Mouse (Mus musculus): ENCODE results near the gene Frrs1l. TPM values are rescaled to one million over a fixed set of nuclear protein-coding genes. Genes with fewer than 3 reads are reported as not detected.

The Frrs1l gene
- polyA plus RNA-seq, 1 experiment = 0.16 TPM

DNA sequence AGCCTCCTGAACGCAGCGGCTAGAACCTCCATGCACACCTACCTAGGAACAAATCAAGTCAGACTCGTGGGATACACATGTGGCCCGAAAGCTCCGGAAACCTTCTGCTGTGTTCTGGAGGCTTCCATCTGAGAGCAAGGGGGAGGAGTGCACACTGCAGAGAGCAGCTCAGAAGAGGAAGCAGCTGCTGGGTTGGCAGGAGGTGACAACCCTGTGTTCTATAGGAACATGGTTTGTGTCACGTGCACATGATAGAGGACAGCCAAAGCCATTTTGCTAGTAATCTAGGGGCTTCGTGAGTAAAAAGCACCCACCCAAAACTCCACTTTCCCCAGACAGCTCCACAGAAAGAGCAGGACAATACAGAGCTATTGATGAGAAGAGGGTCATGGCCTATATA, 3.1 kb upstream of the Frrs1l start:
- no peaks in the 10 kb centered on the region for H3K4me1 ChIP-seq (ENCODE audit: control insufficient read depth, insufficient read depth, low read length)
- TF ChIP-seq POLR2A (IDR thresholded peaks at IDR 0.05; ENCODE audit: low read depth, low read length) (no peak), CTCF (IDR thresholded peaks at IDR 0.05; ENCODE audit: borderline replicate concordance, insufficient read depth, low read length) (no peak)
- H3K27ac ChIP-seq (ENCODE audit: insufficient read depth, low read length) = no peak overlapping the region
- H3K4me3 ChIP-seq (ENCODE audit: insufficient read depth, low read length) = no peak overlapping the region

DNA sequence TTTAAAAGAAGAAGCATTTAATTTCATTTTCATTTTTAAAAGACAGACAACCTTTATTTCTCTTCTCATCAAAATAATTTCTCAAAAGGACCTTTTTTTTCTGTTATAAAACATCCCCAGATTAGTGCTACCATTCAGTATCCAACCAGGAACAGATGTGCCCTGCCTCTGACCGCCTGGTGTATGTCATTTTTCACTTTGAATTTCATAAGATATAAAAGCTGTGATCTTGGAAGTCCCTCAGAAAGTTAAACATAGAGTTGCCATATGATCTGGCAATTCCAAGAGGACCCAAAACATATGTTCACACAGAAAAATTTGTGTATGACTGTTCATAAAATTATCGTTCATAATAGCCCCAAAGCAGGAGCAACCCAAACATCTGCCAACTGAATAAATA, 1.8 kb upstream of the Frrs1l start:
- Histone ChIP-seq H3K27ac (ENCODE audit: insufficient read depth, low read length) (no peak overlapping the region), H3K4me3 (ENCODE audit: insufficient read depth, low read length) (no peak overlapping the region), H3K4me1 (ENCODE audit: control insufficient read depth, insufficient read depth, low read length) (no peaks in the 10 kb centered on the region)
- TF ChIP-seq POLR2A (IDR thresholded peaks at IDR 0.05; ENCODE audit: low read depth, low read length) (no peak), CTCF (IDR thresholded peaks at IDR 0.05; ENCODE audit: borderline replicate concordance, insufficient read depth, low read length) (no peak)

DNA sequence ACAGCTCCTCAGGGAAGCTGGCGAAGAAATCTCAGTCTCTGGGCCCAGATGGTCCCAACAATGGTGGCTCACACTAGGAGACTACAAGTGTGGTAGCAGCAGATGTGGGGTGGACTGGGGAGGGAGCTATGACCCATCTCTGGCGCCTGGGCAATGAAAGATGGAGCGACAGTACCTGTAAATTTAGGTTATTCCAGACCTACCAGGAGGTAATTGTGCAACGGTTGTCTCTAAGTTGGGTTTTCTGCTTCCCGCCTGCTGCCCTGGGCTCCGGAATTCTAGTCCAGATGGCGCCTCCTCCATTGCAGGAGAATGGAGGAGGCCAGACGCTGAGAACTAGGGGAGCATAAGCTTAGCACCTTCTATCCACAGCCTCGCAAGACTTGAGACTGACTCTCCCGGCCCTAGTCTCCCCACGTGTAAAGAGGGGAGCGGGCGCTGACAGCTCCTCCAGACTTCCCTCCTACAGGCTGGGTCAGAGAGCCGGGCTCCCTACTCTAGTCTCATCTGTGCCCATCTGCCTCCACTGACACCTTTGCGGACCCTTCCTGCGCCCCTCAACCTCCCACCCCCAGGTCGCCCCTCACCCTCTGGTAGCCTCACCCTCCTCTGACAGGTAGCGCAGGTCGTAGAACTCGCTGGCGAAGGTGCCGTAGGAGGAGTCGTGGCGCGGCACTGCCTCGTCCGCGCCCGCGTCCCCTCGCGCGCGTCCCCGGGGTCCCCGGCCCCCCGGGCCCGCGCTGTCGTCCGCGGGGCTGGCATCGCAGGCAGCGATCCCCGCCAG, 568 bp downstream of the Frrs1l start:
- peak overlapping the region; percentile 34 for H3K4me3 ChIP-seq (ENCODE audit: insufficient read depth, low read length)
- H3K27ac ChIP-seq (ENCODE audit: insufficient read depth, low read length) = no peak overlapping the region
- no peak for TF ChIP-seq CTCF (IDR thresholded peaks at IDR 0.05; ENCODE audit: borderline replicate concordance, insufficient read depth, low read length)
- no peak for TF ChIP-seq POLR2A (IDR thresholded peaks at IDR 0.05; ENCODE audit: low read depth, low read length)
- no peaks in the 10 kb centered on the region for H3K4me1 ChIP-seq (ENCODE audit: control insufficient read depth, insufficient read depth, low read length)

DNA sequence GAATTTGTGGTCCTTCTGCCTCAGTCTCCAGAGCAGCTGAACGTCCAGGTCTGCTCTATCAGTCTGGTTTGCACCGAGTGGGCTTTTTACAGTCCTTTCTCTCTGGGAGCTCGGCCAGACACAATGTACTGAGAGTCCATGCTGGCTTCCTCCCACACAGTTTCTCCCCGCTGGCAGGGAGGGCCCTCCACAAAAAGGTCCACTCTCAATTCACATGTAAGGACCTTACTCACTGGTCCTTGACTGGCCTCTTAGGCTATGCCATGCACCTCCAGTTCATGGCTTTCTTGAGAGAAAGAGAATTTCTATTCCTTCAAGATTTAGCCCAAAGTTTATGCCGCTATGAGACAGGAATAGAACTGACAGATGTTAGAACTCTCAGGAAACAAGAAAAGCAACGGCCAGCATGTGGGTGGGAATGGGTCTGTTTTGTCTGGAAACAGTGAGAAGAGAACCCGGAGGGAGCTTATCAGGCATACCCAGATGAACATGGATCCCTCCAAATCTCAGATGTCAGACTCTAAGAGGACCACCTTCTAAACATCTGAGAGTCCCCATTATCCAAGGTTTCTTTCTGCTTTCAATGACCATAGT, 24.5 kb downstream of the Frrs1l start:
- Histone ChIP-seq H3K4me1 (ENCODE audit: control insufficient read depth, insufficient read depth, low read length) (no peaks in the 10 kb centered on the region), H3K27ac (ENCODE audit: insufficient read depth, low read length) (no peak overlapping the region), H3K4me3 (ENCODE audit: insufficient read depth, low read length) (no peak overlapping the region)
- TF ChIP-seq CTCF (IDR thresholded peaks at IDR 0.05; ENCODE audit: borderline replicate concordance, insufficient read depth, low read length) = no peak

DNA sequence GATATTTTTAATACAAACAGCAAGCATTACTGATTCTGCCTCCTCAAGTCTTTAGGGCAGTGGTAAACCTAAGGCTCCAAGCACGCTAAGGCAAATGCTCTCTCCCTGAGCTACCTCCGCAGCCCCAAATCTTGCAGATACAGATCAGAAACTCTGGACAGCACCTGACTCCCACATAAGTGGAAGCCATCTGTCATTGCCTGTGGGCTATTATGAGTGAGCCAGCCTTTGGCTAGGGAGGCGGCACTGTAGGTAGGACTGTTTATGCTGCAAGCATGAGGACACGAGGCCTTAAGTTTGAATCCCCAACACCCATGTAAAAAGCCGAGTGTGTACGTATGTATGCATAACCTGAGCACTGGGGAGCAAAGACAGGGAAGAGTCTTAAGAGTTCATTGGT, 26.5 kb downstream of the Frrs1l start:
- Histone ChIP-seq H3K27ac (ENCODE audit: insufficient read depth, low read length) (no peak overlapping the region), H3K4me3 (ENCODE audit: insufficient read depth, low read length) (no peak overlapping the region), H3K4me1 (ENCODE audit: control insufficient read depth, insufficient read depth, low read length) (no peaks in the 10 kb centered on the region)
- TF ChIP-seq POLR2A (IDR thresholded peaks at IDR 0.05; ENCODE audit: low read depth, low read length) (no peak), CTCF (IDR thresholded peaks at IDR 0.05; ENCODE audit: borderline replicate concordance, insufficient read depth, low read length) (no peak)

DNA sequence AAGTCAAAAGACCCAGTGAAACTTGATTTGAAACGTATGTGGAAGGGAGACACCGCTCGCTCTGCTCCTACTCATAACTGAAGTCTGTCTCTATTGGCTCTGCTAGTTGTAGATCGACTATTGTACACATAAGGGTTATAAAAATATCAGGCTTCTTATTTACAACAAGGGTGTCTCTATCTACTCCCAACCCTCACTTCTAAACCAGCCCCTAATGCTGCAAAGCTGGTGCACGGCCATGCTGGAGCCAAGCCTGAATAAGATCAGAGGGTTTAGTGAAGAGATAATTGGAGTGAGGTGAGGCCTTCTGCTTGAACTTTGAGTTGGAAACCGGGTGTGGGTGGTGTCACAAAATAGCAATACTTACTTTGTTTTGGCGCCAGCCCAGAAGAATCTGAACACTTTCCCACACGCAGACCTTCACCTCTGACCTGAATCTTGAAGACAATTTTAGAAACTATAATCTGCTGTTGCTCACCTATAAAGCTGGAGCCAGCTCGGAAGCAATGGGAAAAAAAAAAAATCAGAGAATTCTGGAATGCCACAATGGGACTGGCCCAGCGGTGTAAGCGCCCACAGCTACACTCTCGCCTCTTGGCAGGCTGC, 28.8 kb downstream of the Frrs1l start:
- no peak overlapping the region for H3K4me3 ChIP-seq (ENCODE audit: insufficient read depth, low read length)
- TF ChIP-seq POLR2A (IDR thresholded peaks at IDR 0.05; ENCODE audit: low read depth, low read length) = no peak
- no peak for TF ChIP-seq CTCF (IDR thresholded peaks at IDR 0.05; ENCODE audit: borderline replicate concordance, insufficient read depth, low read length)
- no peaks in the 10 kb centered on the region for H3K4me1 ChIP-seq (ENCODE audit: control insufficient read depth, insufficient read depth, low read length)
- no peak overlapping the region for H3K27ac ChIP-seq (ENCODE audit: insufficient read depth, low read length)

DNA sequence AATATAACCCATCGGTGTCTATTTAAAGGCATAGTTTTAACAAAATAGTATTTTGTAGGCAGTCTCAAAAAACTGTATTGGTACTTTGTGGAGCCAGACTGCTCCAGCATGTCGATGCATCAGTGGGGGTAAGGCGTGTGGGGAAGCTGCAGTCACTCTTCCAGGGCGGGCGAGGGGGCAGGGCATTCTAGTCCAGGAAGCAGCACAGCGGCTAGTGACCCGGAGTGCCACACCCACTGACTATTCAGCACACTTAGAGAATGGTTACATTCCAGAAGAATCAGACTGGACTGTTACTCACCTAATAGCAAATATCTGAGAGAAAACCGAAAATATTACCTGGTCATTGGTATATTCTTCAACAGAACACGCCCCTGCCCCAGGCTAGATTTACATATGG, 32.7 kb downstream of the Frrs1l start:
- TF ChIP-seq POLR2A (IDR thresholded peaks at IDR 0.05; ENCODE audit: low read depth, low read length) = no peak
- no peak for TF ChIP-seq CTCF (IDR thresholded peaks at IDR 0.05; ENCODE audit: borderline replicate concordance, insufficient read depth, low read length)
- Histone ChIP-seq H3K4me3 (ENCODE audit: insufficient read depth, low read length) (no peak overlapping the region), H3K27ac (ENCODE audit: insufficient read depth, low read length) (no peak overlapping the region), H3K4me1 (ENCODE audit: control insufficient read depth, insufficient read depth, low read length) (no peaks in the 10 kb centered on the region)

DNA sequence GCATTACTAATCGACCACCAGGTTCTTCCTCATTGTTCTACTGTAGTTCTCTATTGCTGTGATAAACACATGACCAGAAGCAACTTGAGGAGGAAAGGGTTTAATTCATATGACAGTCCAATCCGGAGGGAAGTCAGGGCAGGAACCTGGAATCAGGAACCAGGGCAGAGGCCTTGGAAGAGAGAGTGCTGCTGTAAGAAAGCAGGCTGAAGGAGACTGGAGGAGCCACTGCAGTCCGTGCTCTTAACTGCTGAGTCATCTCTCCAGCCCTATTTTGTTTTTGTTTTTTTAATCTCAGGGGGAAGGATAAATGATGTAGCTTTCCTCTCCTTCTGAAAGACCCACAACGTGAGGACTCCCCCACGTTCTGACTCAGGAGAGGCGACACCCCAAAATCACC, 37.0 kb downstream of the Frrs1l start:
- H3K4me3 ChIP-seq (ENCODE audit: insufficient read depth, low read length) = no peak overlapping the region
- H3K4me1 ChIP-seq (ENCODE audit: control insufficient read depth, insufficient read depth, low read length) = no peaks in the 10 kb centered on the region
- H3K27ac ChIP-seq (ENCODE audit: insufficient read depth, low read length) = no peak overlapping the region
- no peak for TF ChIP-seq CTCF (IDR thresholded peaks at IDR 0.05; ENCODE audit: borderline replicate concordance, insufficient read depth, low read length)
- no peak for TF ChIP-seq POLR2A (IDR thresholded peaks at IDR 0.05; ENCODE audit: low read depth, low read length)

DNA sequence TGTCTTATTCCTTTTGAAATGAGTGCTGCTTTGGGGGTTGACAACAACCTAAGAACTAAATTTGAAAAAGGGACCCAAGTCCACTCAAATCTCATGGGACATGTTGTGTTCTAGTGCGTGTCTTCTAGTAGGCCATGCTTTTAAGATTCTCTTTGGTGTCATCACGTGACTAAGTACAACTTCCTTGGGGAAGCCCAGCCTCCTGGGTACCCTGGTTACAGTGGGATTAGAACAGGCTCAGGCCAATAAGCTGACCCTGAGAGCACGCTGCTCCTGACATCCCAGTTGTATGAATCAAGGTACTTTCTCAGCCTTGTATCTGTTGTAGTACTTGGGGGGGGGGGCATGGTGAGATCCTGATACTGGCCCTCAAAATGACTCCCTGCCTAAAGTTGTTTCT, 38.5 kb downstream of the Frrs1l start:
- H3K4me1 ChIP-seq (ENCODE audit: control insufficient read depth, insufficient read depth, low read length) = no peaks in the 10 kb centered on the region
- H3K27ac ChIP-seq (ENCODE audit: insufficient read depth, low read length) = no peak overlapping the region
- H3K4me3 ChIP-seq (ENCODE audit: insufficient read depth, low read length) = no peak overlapping the region
- no peak for TF ChIP-seq POLR2A (IDR thresholded peaks at IDR 0.05; ENCODE audit: low read depth, low read length)
- no peak for TF ChIP-seq CTCF (IDR thresholded peaks at IDR 0.05; ENCODE audit: borderline replicate concordance, insufficient read depth, low read length)

DNA sequence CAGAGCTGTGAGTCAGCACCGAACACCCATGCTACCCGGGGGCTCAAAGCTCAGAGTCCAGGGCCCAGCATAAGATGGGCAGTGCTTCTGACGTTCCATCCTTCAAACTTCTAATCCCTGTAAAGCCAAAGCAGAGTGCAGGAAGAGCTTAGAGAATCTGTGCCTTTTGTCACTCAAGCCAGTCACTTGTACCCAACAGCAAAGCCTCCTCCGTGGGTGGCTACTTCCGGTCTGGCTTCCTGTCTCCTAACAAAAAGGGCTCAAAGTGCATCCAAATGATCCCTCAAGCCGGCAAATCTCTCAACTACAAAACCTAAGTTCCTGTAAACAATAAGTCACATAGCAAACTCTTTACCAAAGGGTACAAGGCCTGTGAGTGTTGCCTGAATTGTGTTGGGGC, 40.7 kb downstream of the Frrs1l start:
- TF ChIP-seq CTCF (IDR thresholded peaks at IDR 0.05; ENCODE audit: borderline replicate concordance, insufficient read depth, low read length) (no peak), POLR2A (IDR thresholded peaks at IDR 0.05; ENCODE audit: low read depth, low read length) (no peak)
- Histone ChIP-seq H3K4me1 (ENCODE audit: control insufficient read depth, insufficient read depth, low read length) (peaks cover 3% of the 10 kb centered on the region; the same call in 1 of the 2 replicates), H3K27ac (ENCODE audit: insufficient read depth, low read length) (no peak overlapping the region), H3K4me3 (ENCODE audit: insufficient read depth, low read length) (no peak overlapping the region)

Data from embryonic fibroblast, embryonic 13.5 days (primary cell).